Mouse (Mus musculus) T-helper 2 cell (primary cell): ENCODE measurements at regions not wholly inside any gene's neighbourhood (a gene's known extent, or its start where the extent isn't known, plus 50 kb on each side); places are given as distances from the start of the nearest gene placed in this dataset.

Experiments
- in situ Hi-C: fragments of 300-600 bp; cut with MboI, MseI; formaldehyde crosslinking; loops from one replicate; pipeline ENCODE4 v1.15.1; 2025; ENCODE audit warnings: high pct_unique_total_duplicates

GRCm38 (mm10) chr15:36916998-36917397, 90.6 kb downstream of the Zfp706 start:
- in situ Hi-C loops: no loop called here

- in situ Hi-C loops: no loop called here
Observed at GRCm38 (mm10) chr15:36914239-36915100, 93.1 kb downstream of the Zfp706 start.

DNA sequence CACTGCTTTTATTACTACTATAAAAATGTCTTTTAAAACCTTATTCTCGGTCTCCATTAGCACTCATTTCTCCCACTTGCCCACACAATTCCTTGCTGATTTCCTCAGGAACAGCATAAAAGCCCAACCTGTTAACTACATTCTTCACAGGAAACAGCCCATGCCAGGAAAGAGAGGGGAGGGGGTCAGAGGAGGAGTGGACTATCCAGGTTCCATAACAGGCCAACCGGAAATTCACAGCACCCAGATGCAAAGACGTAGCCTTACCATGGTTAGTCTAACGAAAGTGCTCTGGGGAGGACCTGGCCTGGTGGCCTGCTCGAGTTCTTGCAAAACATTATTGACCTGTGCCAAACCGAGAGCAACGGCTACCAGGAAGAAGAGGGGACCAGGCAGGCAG, 94.3 kb downstream of the Zfp706 start:
- in situ Hi-C loops: no loop called here

GRCm38 (mm10) chr15:36910272-36910671, 97.3 kb downstream of the Zfp706 start:
- in situ Hi-C loops: no loop called here

DNA sequence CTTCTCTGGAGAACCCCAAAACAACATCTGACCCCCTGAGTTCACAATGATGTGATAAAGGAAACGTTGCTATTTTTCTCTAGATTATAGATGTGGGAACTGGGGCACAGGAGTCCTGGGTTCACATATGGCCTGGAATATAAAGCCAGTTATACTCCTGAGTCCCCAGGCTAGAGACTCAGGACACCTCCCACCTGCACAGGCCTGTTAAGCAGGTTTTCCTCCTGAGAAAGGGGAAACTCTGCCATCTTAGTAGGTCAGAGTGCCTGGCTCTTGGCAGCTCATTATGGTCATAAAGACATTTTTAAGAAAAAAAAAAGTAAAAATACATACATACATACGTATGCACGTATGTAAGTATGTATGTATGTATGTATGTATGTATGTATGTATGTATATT, 98.1 kb downstream of the Zfp706 start:
- in situ Hi-C loops: loop anchor here (10.0 kb wide), 1 partner anchor 1555 kb away; no protein-coding TSS in a partner anchor

DNA sequence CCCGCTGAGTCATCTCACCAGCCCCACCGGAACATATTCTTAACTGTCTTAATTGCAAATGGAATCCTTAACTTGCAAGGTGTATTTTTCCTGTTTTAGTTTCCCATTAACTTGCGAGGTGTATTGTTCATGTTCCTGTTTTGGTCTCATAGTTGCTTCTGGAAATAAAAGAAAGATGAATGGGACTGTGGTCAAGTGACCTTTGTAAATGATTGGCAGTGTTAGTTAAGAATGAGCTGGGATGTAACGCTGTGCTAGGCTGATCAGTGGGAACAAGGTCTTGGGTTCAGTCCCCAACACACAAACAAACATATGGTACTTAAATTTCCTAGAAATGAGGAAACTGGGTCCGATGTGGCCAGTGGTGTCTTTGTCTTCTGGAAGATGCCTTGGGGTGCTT, 100.8 kb downstream of the Zfp706 start:
- in situ Hi-C loops: loop anchor here (10.0 kb wide), 1 partner anchor 1558 kb away; no protein-coding TSS in a partner anchor

- in situ Hi-C loops: loop anchor here (10.0 kb wide), 1 partner anchor 1559 kb away; no protein-coding TSS in a partner anchor
Observed at GRCm38 (mm10) chr15:36906052-36906451, 101.5 kb downstream of the Zfp706 start.

DNA sequence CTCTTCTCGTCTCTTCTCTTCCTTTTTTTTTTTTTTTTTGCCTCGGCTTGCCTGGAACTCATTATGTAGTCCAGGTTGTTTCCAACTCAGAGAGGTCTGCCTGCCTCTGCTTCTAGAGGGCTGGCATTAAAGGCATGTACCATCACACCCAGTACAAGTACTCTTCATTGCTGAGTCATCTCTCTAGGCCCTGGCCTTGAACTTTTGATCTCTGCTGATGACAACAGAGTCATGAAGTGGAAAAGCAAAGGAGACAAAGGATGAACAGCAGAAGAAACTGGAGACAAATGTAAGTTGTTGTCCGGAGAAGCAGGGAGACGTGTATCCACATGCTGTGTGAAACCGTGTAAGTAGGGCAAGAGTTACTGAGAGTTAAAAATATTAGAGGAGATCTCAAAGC, 103.7 kb downstream of the Zfp706 start:
- in situ Hi-C loops: loop anchor here (10.0 kb wide), 1 partner anchor 1561 kb away; no protein-coding TSS in a partner anchor

- in situ Hi-C loops: loop anchor here (10.0 kb wide), 1 partner anchor 1561 kb away; no protein-coding TSS in a partner anchor
Observed at GRCm38 (mm10) chr15:36903309-36903708, 104.3 kb downstream of the Zfp706 start.

DNA sequence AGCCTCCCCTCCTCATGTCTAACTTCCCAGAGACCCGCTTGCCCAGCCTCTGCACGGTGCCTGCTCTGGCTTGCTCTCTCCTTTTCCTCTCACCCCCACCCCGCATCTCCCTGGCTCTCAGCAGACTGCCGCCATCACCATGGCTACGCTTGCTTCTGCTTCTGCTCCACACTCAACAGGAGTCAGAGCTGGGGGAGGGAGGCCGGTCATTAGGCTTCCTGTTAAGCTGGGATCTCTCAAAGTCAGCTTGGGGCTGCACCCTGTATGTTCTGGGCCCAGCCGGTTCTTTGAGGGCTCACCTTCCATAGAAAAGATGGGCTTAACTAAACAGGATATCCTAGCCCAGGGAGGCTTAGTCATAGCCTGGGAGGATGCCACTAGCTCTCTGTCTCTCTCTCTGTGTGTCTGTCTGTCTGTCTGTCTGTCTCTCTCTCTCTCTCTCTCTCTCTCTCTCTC, 105.7 kb downstream of the Zfp706 start:
- in situ Hi-C loops: loop anchor here (10.0 kb wide), 1 partner anchor 1563 kb away; no protein-coding TSS in a partner anchor

DNA sequence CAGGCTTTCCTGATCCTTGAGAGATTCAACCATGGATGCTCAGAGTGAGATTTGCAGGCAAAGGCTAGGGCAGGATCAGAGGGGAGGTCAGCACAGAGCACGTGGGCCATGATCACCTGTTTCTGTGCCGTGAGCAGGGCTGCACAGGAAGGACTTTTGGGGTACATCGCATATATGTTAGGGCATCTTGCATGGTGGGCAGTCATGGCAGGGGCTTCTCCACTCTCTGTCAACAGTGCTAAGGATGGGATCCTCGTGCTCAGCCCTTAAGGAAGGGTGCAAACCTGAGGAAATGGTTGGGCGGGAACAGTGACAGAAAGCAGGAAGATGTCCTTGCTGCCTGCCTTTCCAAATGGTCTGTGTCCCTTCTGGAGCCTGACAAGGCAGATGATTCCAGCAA, 106.2 kb downstream of the Zfp706 start:
- in situ Hi-C loops: loop anchor here (10.0 kb wide), 1 partner anchor 1563 kb away; no protein-coding TSS in a partner anchor

DNA sequence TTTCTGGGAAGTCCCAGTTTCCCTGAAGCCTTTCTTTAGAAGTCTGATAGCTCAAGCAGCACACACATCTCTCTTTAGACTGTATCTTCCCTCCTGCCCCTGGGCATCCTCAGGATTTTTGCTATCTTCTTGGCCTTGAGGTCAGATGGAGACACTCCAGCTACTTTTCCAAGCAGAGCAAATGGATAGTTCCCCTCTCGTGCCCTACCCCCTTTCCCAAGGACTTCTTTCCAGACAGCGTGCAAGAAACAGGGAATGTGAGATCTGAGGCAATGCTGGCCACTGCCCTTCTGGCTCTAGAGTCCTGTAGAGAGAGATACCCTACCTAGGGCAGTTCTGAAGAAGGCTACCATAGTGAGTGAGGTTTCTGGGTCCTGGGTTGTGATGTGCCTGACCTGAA, 106.6 kb downstream of the Zfp706 start:
- in situ Hi-C loops: loop anchor here (10.0 kb wide), 1 partner anchor 1564 kb away; no protein-coding TSS in a partner anchor

DNA sequence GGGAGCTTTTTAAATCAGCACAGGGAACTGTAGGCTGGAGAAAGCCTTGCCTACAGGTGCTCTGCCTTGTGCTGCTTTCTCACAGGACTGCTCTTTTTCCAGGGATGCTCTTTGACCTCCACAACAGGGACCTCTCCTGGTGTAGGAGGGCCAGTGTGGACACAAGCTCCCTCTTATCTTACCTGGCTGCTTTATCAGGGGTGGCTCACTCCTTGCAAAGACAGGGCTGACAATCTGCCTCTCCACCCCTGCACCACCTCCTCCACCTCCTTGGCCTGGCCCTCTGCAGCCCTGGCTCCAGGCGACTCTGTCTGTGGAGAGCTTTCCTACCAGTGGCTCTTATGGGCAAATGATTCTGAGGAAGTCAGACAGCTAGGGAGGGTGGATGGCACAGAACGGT, 107.7 kb downstream of the Zfp706 start:
- in situ Hi-C loops: loop anchor here (10.0 kb wide), 1 partner anchor 1565 kb away; no protein-coding TSS in a partner anchor

GRCm38 (mm10) chr15:36898857-36899523, 108.6 kb downstream of the Zfp706 start:
- in situ Hi-C loops: no loop called here

GRCm38 (mm10) chr15:36898326-36898725, 109.2 kb downstream of the Zfp706 start:
- in situ Hi-C loops: no loop called here

DNA sequence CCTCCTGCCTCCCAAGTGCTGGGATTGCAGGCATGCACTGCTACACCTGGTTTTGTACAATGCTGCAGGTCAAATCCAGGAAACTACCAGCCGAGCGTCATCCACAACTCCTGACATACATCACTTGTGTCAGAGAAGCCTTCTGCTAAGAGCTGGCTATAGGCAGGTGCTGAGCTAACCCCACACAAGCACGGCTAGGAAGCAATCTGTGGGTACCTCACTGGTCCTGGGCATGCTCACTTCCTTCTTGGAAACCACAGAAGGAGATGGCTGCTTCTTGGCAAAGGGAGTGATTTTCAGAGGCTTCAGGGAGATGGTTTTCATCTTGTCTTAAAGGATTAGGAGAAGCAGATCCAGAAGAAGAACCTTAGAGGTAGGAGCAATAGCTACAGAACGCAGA, 111.3 kb downstream of the Zfp706 start:
- in situ Hi-C loops: no loop called here

DNA sequence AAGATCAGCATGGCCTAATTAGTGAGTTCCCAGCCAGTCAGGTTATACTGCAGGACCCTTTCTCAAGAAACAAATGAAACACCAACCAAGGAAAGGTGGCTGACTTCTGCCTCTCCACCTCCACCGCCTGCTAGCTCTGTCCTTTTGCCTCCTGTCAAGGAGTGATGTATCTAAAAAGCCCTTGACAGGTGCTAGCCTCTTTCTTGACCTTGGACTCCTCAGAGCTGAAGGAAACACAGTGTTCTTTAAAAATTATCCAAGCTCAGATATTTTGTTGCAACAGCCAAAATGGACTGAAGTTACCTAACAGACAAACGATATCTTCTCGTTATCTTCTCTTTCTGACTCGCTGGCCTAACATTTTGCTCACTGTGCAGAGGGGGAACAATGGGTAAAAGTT, 112.5 kb downstream of the Zfp706 start:
- in situ Hi-C loops: no loop called here

GRCm38 (mm10) chr15:36893407-36893969, 114.1 kb downstream of the Zfp706 start:
- in situ Hi-C loops: no loop called here

DNA sequence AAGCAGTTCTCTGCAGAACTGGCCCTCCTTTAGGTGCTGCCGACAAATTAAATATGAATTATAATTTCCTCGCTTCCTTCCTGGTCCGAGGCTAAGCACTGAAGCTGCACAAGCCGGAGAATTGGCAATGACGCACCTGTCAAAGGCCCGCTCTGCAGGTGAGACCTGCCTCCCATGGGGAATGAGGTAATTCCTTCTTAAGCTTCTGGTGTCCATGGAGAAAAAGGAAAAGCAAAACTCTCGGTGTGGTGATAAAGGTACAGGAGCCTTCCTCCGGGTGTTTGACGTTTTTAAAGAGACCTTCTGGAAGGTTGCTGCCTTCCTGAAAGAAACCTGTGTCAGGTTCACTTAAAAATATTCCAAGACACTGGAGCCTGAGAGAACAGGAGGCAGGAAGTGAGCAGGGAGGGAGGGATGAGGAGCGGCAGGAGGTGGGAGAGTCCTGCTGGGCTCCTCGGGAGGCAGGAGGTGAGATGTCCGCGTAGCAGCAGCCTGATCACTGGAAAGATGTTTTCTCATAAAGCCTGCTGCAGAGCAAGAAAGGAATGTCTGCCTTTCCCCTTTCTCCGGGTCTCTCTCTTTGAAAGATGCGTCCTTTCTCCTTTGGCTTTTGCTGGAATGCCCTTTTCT, 114.9 kb downstream of the Zfp706 start:
- in situ Hi-C loops: no loop called here

DNA sequence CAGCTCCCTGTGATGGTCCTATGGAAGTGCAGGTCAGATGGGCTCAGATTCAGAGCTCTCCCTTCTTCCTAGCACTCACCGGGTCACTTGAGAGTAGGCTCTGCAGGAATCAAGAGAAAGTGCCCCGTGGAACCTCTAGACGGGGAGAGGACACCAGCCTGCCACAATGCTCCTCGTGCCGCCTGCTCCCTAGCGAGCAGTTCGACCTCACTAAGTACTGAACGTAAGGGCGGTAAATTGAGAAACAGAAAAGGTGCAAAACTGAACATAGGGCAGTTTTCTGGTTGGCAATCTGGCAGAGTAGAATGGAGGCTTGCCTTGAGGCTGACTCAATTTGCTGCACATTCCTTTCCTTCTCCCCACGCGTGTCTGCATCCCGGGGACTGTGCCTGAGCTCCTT, 115.7 kb downstream of the Zfp706 start:
- in situ Hi-C loops: no loop called here

- in situ Hi-C loops: no loop called here
Observed at GRCm38 (mm10) chr15:36891296-36891695, 116.3 kb downstream of the Zfp706 start.
